Mouse (Mus musculus): ENCODE results near the gene Rpp14.
"Not testable (repeated sequence)": the region's sequence is repeated elsewhere in the genome, so short reads cannot be mapped to it uniquely, and the experiment has no call there.

The Rpp14 gene

GRCm38 (mm10) chr14:8114756-8115155, 34.6 kb downstream of the Rpp14 start:
- DNase-seq (ENCODE audit: low read depth), result no peak

- DNase-seq (ENCODE audit: low read depth), result no peak
These were observed 35.6 kb downstream of the Rpp14 start for GRCm38 (mm10) chr14:8115772-8116171.

GRCm38 (mm10) chr14:8117371-8117770, 37.2 kb downstream of the Rpp14 start:
- DNase-seq (ENCODE audit: low read depth), result no peak

- no peak for DNase-seq (ENCODE audit: low read depth)
These were observed 39.3 kb downstream of the Rpp14 start for GRCm38 (mm10) chr14:8119454-8119853.

- DNase-seq (ENCODE audit: low read depth), result no peak
These were observed 39.7 kb downstream of the Rpp14 start for GRCm38 (mm10) chr14:8119904-8120303.

GRCm38 (mm10) chr14:8123141-8123540, 43.0 kb downstream of the Rpp14 start:
- no peak for DNase-seq (ENCODE audit: low read depth)

- DNase-seq (ENCODE audit: low read depth), result not testable (repeated sequence)
These were observed 43.4 kb downstream of the Rpp14 start for GRCm38 (mm10) chr14:8123611-8124010.

GRCm38 (mm10) chr14:8124046-8124881, 44.1 kb downstream of the Rpp14 start:
- no peak for DNase-seq (ENCODE audit: low read depth)

GRCm38 (mm10) chr14:8127971-8128370, 47.8 kb downstream of the Rpp14 start:
- DNase-seq (ENCODE audit: low read depth), result peak; percentile 10

GRCm38 (mm10) chr14:8132789-8133188, 52.6 kb downstream of the Rpp14 start:
- peak; percentile 34 for DNase-seq (ENCODE audit: low read depth)

GRCm38 (mm10) chr14:8134234-8134633, 54.1 kb downstream of the Rpp14 start:
- no peak for DNase-seq (ENCODE audit: low read depth)

- DNase-seq (ENCODE audit: low read depth), result no peak
These were observed 55.0 kb downstream of the Rpp14 start for GRCm38 (mm10) chr14:8135130-8135529.

- no peak for DNase-seq (ENCODE audit: low read depth)
These were observed 59.9 kb downstream of the Rpp14 start for GRCm38 (mm10) chr14:8139724-8140710.

- DNase-seq (ENCODE audit: low read depth), result no peak
These were observed 61.0 kb downstream of the Rpp14 start for GRCm38 (mm10) chr14:8141131-8141530.
